Mouse (Mus musculus): Measurements from ENCODE around the gene Hipk2. TPM values are rescaled to one million over a fixed set of nuclear protein-coding genes. Genes with fewer than 3 reads are reported as not detected.

Hipk2 gene
- polyA plus RNA-seq, 1 experiment from 2014 or later, result 10.7 TPM

- Histone ChIP-seq H3K4me2 (ENCODE audit: low read depth, low read length) (no peak overlapping the region), H3K27me3 (replicated peaks; ENCODE audit: control insufficient read depth, insufficient read depth, low read length) (no peaks in the 10 kb centered on the region), H3K4me1 (ENCODE audit: control insufficient read depth, insufficient read depth, low read length) (no peaks in the 10 kb centered on the region), H3K4me3 (ENCODE audit: low read depth, low read length) (no peak overlapping the region), H3K36me3 (ENCODE audit: control insufficient read depth, insufficient read depth, low read length) (peaks cover 48% of the 10 kb centered on the region), H3K27ac (replicated peaks; ENCODE audit: low read depth, low read length) (no peak overlapping the region), H3K9ac (ENCODE audit: low read depth, low read length) (no peak overlapping the region), H3K9me3 (ENCODE audit: control insufficient read depth, low read length) (no peaks in the 10 kb centered on the region)
- DNase-seq (ENCODE audit: low spot score) (peak; percentile 76), ATAC-seq (ENCODE audit: low read depth) (peak; percentile 89)
- 18% methylated on average over 4 of the region's 4 CpGs for WGBS
Measured at GRCm38 (mm10) chr6:38736240-38736639, 139.7 kb downstream of the Hipk2 start.

DNA sequence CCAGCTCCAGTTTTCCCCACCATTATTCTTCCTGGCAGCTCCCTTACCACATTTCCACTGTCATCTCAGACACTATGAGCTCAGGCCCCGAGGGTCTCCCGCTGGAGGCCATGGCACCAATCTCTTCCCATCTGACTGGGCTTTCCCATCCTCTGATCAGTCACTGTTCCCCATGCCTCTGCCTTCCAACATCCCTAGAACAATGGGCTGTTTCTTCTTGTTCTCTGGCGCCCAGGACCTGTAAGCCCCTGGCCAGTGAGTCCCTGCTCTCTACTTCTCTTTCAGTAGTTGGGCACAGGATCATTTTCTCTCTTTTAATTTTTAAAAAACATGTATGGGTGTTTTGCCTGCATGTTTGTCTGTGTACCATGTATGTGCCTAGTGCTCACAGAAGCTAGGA is 143.3 kb downstream of the Hipk2 start:
- Histone ChIP-seq H3K9me3 (ENCODE audit: control insufficient read depth, low read length) (no peaks in the 10 kb centered on the region), H3K27me3 (replicated peaks; ENCODE audit: control insufficient read depth, insufficient read depth, low read length) (no peaks in the 10 kb centered on the region), H3K4me3 (ENCODE audit: low read depth, low read length) (no peak overlapping the region), H3K4me1 (ENCODE audit: control insufficient read depth, insufficient read depth, low read length) (no peaks in the 10 kb centered on the region), H3K36me3 (ENCODE audit: control insufficient read depth, insufficient read depth, low read length) (peaks cover 65% of the 10 kb centered on the region), H3K27ac (replicated peaks; ENCODE audit: low read depth, low read length) (no peak overlapping the region), H3K4me2 (ENCODE audit: low read depth, low read length) (no peak overlapping the region), H3K9ac (ENCODE audit: low read depth, low read length) (no peak overlapping the region)
- WGBS, result 50% methylated on average over 3 of the region's 3 CpGs
- DNase-seq (ENCODE audit: low spot score) (no peak), ATAC-seq (ENCODE audit: low read depth) (no peak)

DNA sequence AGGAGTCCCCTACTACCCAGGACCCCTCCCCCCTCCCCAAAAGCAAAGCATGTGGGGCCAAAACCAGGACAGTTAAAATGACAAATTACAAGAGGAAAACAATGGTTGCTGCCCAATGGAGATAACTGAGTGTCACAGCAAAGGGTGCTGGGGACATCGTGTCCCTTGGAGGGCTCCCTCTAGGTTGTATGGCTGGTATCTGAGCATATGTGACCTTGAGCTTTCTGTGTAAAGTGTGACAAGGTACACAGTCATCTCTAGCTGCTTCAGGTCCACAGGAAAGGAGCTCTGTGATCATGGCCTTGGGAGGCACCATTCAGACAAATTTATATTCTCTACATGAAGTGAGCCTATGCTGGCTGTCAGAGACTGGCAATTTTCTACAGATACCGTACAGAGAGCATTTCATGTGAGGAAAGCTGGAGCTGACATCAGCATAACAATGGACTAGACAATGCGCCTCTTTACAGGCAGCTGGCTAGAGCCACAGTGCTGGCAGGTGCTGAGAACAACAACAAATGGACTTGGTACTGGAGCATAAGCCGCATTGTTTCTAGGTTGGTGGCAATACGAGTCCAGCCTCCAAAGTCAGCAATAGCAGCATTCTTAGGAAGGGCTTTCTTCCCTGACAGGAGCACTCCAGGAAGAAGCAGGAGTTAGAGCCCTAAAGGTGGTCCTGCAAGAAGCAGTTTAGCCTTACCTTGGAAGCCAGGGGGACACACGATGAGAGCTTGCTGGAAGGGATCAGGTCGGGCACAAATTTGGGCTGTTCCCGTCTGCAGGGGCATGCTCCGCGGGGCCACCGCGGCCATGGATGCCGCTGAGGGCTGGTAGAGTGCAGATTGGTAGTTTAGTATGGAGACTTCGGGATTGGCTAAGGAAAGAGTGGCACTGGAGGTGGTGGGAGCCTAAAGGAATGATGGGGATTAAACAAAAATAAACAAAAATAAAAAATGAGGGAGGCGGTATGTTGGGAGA is 145.5 kb downstream of the Hipk2 start:
- DNase-seq (ENCODE audit: low spot score) (no peak), ATAC-seq (ENCODE audit: low read depth) (no peak)
- Histone ChIP-seq H3K9me3 (ENCODE audit: control insufficient read depth, low read length) (no peaks in the 10 kb centered on the region), H3K27ac (replicated peaks; ENCODE audit: low read depth, low read length) (no peak overlapping the region), H3K4me1 (ENCODE audit: control insufficient read depth, insufficient read depth, low read length) (no peaks in the 10 kb centered on the region), H3K9ac (ENCODE audit: low read depth, low read length) (no peak overlapping the region), H3K4me3 (ENCODE audit: low read depth, low read length) (no peak overlapping the region), H3K4me2 (ENCODE audit: low read depth, low read length) (no peak overlapping the region), H3K27me3 (replicated peaks; ENCODE audit: control insufficient read depth, insufficient read depth, low read length) (no peaks in the 10 kb centered on the region), H3K36me3 (ENCODE audit: control insufficient read depth, insufficient read depth, low read length) (peaks cover 50% of the 10 kb centered on the region)
- WGBS, result 85% methylated on average over 15 of the region's 15 CpGs

GRCm38 (mm10) chr6:38725515-38725914 is 150.4 kb downstream of the Hipk2 start:
- WGBS, result 89% methylated on average over 3 of the region's 3 CpGs
- no peak for ATAC-seq (ENCODE audit: low read depth)
- peaks cover 33% of the 10 kb centered on the region for H3K36me3 ChIP-seq (ENCODE audit: control insufficient read depth, insufficient read depth, low read length)

DNA sequence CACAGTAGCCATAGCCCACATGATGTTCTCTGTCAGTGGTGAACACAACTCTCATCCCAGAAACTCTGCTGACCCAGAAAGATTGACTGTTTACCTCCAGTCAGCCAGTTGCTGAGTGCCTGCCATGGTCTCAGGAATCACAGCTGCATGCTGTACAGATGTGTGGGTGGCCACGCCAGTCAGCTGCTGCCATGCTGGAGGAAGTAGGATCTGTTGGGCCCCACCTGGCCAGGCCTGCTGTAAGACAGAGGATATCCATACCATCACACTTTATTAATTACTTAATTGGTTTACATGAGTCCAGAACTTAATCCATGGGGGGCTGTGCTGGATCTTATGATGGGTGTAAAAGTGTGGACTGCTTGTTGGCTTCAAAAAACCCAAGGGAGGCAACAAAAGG is 154.6 kb downstream of the Hipk2 start:
- Histone ChIP-seq H3K4me2 (ENCODE audit: low read depth, low read length) (no peak overlapping the region), H3K9ac (ENCODE audit: low read depth, low read length) (no peak overlapping the region), H3K4me1 (ENCODE audit: control insufficient read depth, insufficient read depth, low read length) (no peaks in the 10 kb centered on the region), H3K27me3 (replicated peaks; ENCODE audit: control insufficient read depth, insufficient read depth, low read length) (no peaks in the 10 kb centered on the region), H3K36me3 (ENCODE audit: control insufficient read depth, insufficient read depth, low read length) (peaks cover 45% of the 10 kb centered on the region), H3K9me3 (ENCODE audit: control insufficient read depth, low read length) (no peaks in the 10 kb centered on the region), H3K27ac (replicated peaks; ENCODE audit: low read depth, low read length) (no peak overlapping the region), H3K4me3 (ENCODE audit: low read depth, low read length) (no peak overlapping the region)
- 69% methylated on average over 1 of the region's 1 CpGs for WGBS
- DNase-seq (ENCODE audit: low spot score) (no peak), ATAC-seq (ENCODE audit: low read depth) (no peak)

More at GRCm38 (mm10) chr6:38725515-38725914, 150.4 kb downstream of the Hipk2 start:
- Histone ChIP-seq H3K27me3 (replicated peaks; ENCODE audit: control insufficient read depth, insufficient read depth, low read length) (no peaks in the 10 kb centered on the region), H3K4me2 (ENCODE audit: low read depth, low read length) (no peak overlapping the region), H3K27ac (replicated peaks; ENCODE audit: low read depth, low read length) (no peak overlapping the region), H3K4me1 (ENCODE audit: control insufficient read depth, insufficient read depth, low read length) (no peaks in the 10 kb centered on the region), H3K9ac (ENCODE audit: low read depth, low read length) (no peak overlapping the region), H3K4me3 (ENCODE audit: low read depth, low read length) (no peak overlapping the region), H3K9me3 (ENCODE audit: control insufficient read depth, low read length) (no peaks in the 10 kb centered on the region)
- DNase-seq (ENCODE audit: low spot score), result no peak

DNA sequence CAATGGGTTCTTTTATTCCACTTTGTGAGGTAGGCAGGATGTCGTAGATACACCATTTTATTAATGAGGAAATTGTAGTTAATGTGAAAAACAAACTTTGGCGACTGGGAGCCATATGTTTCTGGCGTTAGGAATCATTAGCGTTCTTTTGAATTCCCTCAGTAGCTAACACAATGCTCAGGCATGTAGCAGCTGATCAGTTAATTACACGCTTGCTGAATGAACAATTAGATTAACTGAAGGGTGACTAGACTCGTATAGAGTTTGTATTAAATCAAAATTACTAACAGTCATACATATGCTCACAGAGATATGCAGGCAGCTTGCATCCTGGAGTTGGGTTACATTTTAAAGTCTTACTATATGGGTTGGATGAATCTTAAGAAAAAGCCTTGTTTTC is 156.7 kb downstream of the Hipk2 start:
- H3K27ac ChIP-seq (replicated peaks; ENCODE audit: low read depth, low read length), result no peak overlapping the region
- H3K9me3 ChIP-seq (ENCODE audit: control insufficient read depth, low read length), result no peaks in the 10 kb centered on the region
- ATAC-seq (ENCODE audit: low read depth) (no peak), DNase-seq (ENCODE audit: low spot score) (no peak)
- no peak overlapping the region for H3K4me2 ChIP-seq (ENCODE audit: low read depth, low read length)
- H3K4me1 ChIP-seq (ENCODE audit: control insufficient read depth, insufficient read depth, low read length), result no peaks in the 10 kb centered on the region
- WGBS, result 62% methylated on average over 6 of the region's 6 CpGs
- no peak overlapping the region for H3K9ac ChIP-seq (ENCODE audit: low read depth, low read length)
- H3K4me3 ChIP-seq (ENCODE audit: low read depth, low read length), result no peak overlapping the region
- H3K27me3 ChIP-seq (replicated peaks; ENCODE audit: control insufficient read depth, insufficient read depth, low read length), result no peaks in the 10 kb centered on the region
- peaks cover 66% of the 10 kb centered on the region for H3K36me3 ChIP-seq (ENCODE audit: control insufficient read depth, insufficient read depth, low read length)

- no peak overlapping the region for H3K4me2 ChIP-seq (ENCODE audit: low read depth, low read length)
- H3K9ac ChIP-seq (ENCODE audit: low read depth, low read length), result no peak overlapping the region
- H3K4me3 ChIP-seq (ENCODE audit: low read depth, low read length), result no peak overlapping the region
- peaks cover 72% of the 10 kb centered on the region for H3K36me3 ChIP-seq (ENCODE audit: control insufficient read depth, insufficient read depth, low read length)
- DNase-seq (ENCODE audit: low spot score) (no peak), ATAC-seq (ENCODE audit: low read depth) (no peak)
- 89% methylated on average over 7 of the region's 7 CpGs for WGBS
- H3K27ac ChIP-seq (replicated peaks; ENCODE audit: low read depth, low read length), result no peak overlapping the region
- H3K27me3 ChIP-seq (replicated peaks; ENCODE audit: control insufficient read depth, insufficient read depth, low read length), result no peaks in the 10 kb centered on the region
- H3K9me3 ChIP-seq (ENCODE audit: control insufficient read depth, low read length), result no peaks in the 10 kb centered on the region
- H3K4me1 ChIP-seq (ENCODE audit: control insufficient read depth, insufficient read depth, low read length), result no peaks in the 10 kb centered on the region
Measured at GRCm38 (mm10) chr6:38718625-38719024, 157.3 kb downstream of the Hipk2 start.

- Histone ChIP-seq H3K4me1 (ENCODE audit: control insufficient read depth, insufficient read depth, low read length) (no peaks in the 10 kb centered on the region), H3K27me3 (replicated peaks; ENCODE audit: control insufficient read depth, insufficient read depth, low read length) (no peaks in the 10 kb centered on the region), H3K4me3 (ENCODE audit: low read depth, low read length) (no peak overlapping the region), H3K4me2 (ENCODE audit: low read depth, low read length) (no peak overlapping the region), H3K27ac (replicated peaks; ENCODE audit: low read depth, low read length) (no peak overlapping the region), H3K9me3 (ENCODE audit: control insufficient read depth, low read length) (no peaks in the 10 kb centered on the region), H3K9ac (ENCODE audit: low read depth, low read length) (no peak overlapping the region), H3K36me3 (ENCODE audit: control insufficient read depth, insufficient read depth, low read length) (peaks cover 79% of the 10 kb centered on the region)
- WGBS, result 91% methylated on average over 16 of the region's 16 CpGs
- ATAC-seq (ENCODE audit: low read depth) (no peak), DNase-seq (ENCODE audit: low spot score) (no peak)
Measured at GRCm38 (mm10) chr6:38715881-38716280, 160.1 kb downstream of the Hipk2 start.

Data from embryonic facial prominence, embryonic 14.5 days (tissue).